Mouse (Mus musculus): ENCODE results near the gene Oscp1.

- no peak for TF ChIP-seq POLR2A (IDR thresholded peaks at IDR 0.05; ENCODE audit: insufficient read depth, low read depth, low read length)
- no peak for TF ChIP-seq CTCF (IDR thresholded peaks at IDR 0.05; ENCODE audit: insufficient read depth, low read depth, low read length)
Observed at GRCm38 (mm10) chr4:126068842-126069241, 10.5 kb downstream of the Oscp1 start.

All from olfactory bulb, adult 2 months (tissue).